Mouse (Mus musculus) cerebellum, postnatal 10 days (tissue): Measurements from ENCODE around the gene Lrig1.

Experiments
- DNase-seq, 2 experiments: peaks; one replicate each; pipeline ENCODE4 v3.0.0; 2021; ENCODE audit warnings: mixed read lengths in 2 of 2

The Lrig1 gene

DNA sequence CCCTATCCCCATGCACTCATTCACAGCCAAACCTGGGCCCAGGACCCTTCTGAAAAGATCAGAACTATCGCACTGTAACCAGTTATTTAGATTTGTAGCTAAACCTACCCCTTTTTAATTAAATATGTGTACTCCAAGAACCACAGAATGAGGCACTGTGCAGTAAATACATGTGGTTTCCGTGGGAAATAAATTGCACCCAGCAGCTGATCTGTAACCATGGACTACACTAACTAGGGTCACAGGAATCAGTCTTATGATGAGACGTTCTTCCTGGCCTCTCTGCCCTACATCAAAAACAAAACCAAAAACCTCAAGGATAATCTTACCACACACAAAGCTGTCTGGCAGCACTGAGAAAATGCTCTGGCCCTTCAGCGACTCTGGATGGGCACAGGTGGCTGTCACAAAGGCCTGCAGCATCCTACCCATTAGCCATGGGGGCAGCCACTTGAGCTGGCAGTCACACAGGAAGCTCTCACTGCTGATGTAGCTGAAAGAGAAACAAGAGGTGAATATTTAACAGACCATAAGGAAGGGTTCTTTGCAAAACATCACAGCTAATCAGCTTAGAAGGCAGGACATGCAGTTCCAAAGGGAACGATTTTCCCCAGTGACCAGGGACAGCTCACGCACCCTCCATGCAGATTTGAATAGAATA lies 86.6 kb downstream of the Lrig1 start:
- DNase-seq = no peak

DNA sequence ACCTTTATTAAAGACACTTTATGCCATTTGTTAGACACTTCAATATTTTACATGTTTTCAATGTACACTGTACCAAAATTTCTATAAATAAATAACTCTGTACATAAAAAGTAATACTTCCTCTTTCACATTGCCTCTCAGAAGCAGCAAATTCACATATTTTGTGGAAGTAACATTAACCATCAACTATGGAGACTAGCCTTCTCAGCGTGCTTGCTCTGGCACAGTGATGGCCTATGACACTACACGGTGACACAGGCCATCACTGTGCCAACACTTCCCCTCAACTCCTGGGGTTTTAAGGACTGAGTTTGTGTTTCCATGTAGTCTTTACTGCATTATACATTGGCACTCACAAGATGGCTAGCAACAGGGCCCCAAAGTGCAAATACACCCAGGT lies 95.4 kb downstream of the Lrig1 start:
- no peak for DNase-seq

GRCm38 (mm10) chr6:94604072-94604471 lies 95.9 kb downstream of the Lrig1 start:
- DNase-seq = no peak

DNA sequence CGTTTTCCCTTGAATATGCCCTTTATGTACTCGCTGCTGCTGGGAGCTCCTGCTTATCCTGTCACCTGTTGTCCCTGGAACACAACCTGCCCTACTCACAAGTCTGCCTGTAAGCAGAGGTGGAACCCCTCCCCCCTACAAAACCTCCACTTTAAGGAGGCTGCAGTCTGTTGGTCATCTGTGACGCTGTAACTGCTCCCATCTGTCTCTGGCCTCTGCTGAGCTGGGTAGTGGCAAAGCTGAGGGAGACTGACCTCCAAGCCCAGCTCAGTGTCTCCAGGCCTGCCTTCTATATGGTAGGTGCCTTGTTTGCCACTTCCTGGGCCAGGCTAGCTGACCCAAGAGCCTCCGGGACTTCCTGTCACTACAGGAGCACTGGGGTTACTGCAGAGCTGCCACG lies 98.1 kb downstream of the Lrig1 start:
- no peak for DNase-seq

DNA sequence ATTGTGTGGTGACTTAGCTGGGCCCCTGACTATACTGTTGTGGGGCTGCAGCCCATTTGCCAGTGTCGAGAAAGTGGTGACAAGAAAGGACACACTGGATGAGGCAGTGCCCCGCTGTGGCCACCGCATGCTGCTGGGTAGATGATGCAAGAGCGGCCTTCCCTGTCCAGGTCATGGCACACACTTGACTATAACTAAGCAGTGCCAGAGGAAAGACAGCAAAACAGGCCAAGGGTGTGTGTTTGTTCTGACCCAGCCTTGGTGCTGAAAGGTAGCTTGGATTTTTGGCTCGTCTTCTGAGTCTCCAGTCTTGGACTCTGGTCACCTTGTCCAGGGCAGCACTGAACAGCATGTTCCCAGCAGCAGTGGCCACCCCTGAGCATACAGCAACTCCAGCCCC lies 98.9 kb downstream of the Lrig1 start:
- DNase-seq = peak in 1 of 2 experiments; percentile 29

DNA sequence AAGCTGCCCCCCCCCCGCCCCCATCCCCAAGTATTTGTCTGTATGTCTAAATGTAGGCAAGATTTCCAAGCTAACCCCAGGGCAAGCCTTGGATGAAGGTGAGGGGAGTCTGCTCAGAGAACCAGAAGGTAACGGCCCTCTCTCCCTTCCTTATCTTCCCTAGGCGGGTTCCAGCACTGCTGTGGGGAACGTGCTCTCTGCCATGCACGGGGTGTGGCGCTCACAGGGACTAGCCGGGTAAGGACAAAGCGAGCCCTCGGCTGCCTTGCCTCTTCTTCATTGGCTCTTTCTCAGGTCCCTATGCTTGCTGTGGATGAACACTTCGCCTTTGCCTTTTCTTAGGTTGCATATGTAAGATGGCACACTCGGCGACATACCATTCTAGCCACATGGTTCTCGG lies 100.9 kb downstream of the Lrig1 start:
- DNase-seq = no peak

GRCm38 (mm10) chr6:94598421-94598820 lies 101.5 kb downstream of the Lrig1 start:
- no peak for DNase-seq

DNA sequence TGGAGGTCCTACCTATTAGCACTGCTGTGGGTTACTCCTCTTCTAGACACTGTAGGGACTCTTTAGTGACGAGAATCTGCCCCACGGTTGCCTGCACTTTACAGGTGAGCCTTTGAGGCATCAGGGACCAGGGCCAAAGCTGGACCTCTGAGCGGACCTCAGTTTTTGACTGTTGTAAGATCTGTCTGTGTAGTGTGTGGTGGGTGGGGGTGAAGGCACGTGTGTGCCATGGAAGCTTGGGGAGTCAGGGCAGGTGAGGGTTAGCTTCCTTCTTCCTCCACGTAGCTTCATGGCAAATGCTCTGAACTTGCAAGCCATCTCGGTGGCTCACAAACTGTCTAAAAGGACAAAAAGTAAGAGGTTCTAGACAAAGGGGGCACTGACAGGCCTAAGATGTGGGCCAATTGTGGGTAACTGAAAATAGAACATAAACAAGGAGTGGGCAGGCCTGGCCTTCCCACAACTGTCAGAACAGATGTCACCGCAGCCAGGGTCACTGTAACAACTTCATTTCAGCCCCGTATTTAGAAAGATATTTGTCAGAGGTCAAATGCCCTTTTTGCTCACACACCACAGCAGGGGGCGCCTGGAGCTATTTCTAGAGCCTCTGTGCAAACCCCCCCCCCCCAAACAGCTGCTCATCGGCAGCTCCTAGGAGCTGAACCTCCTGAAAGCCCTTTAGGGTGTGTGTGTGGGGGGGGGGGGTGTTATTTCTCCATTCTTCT lies 103.0 kb downstream of the Lrig1 start:
- DNase-seq = peak; percentile 53 to 55

DNA sequence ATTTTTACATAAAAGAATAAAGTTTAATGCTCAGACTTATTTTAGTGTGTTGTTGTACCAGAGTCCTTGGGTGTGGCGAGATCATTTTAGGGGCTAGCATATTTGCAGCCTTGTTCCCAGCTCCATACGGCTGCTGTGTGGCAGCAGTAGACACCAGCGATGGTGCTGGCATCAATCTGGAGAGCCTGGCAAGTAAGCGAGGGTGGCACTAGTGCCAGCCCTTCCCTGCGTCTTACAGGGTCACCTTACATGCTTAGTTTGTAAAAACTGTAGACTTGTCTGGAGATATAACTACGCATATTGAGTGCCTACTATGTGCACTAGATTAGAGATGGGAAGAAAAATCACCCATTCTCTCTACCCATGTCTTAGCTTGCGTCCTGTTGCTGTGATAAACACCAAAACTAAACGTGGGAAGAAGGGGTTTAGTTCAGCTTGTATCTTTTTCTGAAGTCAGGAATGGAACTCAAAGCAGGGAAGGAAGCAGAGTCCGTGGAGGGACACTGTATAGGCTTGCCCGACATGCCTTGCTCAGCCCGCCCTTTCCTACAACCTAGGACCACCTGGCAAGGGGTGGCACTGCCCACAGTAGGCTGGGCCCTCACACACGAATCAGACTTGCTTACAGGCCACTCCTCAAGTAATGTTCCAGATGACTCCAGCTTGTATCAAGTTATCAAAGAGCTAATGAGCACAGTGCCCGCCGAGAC lies 103.8 kb downstream of the Lrig1 start:
- DNase-seq = peak; percentile 60 to 71

- DNase-seq = no peak
These were observed 104.8 kb downstream of the Lrig1 start for GRCm38 (mm10) chr6:94595206-94595605.

- peak; percentile 34 to 38 for DNase-seq
These were observed 105.2 kb downstream of the Lrig1 start for GRCm38 (mm10) chr6:94594711-94595110.

- DNase-seq = peak; percentile 47 to 48
These were observed 105.8 kb downstream of the Lrig1 start for GRCm38 (mm10) chr6:94594096-94594665.

- no peak for DNase-seq
These were observed 107.2 kb downstream of the Lrig1 start for GRCm38 (mm10) chr6:94592710-94593109.

GRCm38 (mm10) chr6:94592243-94592642 lies 107.7 kb downstream of the Lrig1 start:
- no peak for DNase-seq

DNA sequence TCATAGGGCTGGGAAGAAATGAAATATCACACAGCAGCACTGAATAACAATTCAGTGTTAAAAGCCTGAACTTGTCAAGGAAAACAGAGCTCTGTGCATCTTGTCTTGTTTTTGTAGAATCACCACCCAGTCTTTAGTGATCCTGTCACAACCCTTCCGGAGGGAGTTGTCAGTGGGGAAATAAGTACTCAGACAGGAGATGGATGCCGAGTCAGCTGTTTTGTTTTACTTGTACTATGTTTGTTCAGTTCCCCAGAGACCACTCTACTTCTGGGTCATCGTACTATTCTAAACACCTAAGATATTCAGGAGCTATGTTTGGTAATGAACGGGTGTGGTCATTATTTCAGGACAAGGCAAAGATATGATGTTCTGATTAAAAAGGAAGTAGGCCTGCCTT lies 111.6 kb downstream of the Lrig1 start:
- no peak for DNase-seq

DNA sequence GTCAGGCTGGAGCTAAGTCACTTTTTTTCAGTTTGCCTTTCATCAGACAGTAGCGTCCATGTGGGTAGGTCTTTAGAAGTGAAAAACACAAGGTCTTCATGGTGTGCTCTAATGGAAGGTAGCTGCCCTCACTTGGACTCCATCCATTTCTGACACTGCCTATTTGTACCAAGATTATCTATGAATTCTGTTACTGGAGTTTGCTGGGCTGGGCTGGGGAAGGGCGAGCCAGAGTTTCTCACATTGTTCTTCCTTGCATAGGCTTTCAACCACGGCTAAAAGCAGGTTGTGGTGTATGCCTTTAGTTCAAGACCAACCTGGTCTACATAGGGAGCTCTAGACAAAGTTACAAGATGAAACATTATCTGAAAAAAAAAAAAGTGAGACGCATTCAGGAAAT lies 115.0 kb downstream of the Lrig1 start:
- no peak for DNase-seq

DNA sequence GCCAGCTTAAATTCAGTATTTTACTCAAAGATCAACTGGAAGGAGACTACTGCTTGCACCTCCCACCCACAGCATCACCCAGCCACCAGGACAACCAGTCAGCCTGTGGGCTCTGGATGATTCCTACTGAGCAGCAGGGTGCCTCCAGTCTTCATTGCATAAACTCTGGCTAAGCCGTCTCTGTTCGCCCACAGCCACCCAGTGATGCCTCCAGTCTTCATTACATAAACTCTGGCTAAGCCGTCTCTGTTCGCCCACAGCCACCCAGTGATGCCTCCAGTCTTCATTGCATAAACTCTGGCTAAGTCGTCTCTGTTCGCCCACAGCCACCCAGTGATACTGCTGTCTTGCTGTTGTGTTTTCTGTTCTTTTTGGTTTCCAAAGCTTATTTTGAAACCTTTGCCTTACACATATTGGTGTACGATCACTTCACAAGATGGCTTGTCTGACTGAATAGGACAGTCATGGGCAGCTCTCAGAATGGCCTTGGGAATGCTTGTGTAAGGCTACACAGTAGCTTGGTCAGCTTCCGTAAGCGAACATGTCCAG lies 115.7 kb downstream of the Lrig1 start:
- no peak for DNase-seq

- no peak for DNase-seq
These were observed 117.9 kb downstream of the Lrig1 start for GRCm38 (mm10) chr6:94582055-94582454.

- DNase-seq = no peak
These were observed 122.0 kb downstream of the Lrig1 start for GRCm38 (mm10) chr6:94577991-94578390.

DNA sequence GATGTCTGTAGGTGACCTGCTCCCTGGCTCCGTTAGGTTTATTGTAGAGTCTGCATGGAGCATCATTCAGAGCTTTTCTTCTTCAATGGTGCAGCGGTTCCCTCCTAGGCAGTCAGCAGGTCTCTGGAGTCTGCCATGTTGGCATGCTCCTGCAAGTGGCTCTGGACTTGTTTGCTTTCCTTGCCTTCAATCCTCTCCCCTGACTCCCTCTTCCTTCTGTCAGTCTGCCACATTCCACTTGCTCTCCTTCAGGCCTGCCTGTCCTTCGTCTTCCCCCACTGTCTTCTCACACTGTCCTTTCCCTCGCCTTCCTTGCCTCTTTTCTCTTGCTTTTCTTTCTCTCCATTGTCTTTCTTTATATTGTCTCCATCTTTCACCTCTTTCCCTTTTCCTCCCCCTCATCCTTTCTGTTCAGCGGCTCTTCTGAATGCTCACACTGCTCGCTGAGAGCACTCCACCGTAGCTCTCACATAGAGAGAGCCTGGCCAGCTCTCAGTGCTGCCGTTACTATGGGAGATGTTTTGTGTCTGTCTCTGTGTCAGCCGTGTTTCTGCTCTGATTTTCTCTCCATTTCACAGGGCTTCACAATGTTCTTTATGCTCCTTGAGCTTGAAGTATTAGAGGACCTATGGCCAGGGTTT lies 124.3 kb downstream of the Lrig1 start:
- DNase-seq = no peak

DNA sequence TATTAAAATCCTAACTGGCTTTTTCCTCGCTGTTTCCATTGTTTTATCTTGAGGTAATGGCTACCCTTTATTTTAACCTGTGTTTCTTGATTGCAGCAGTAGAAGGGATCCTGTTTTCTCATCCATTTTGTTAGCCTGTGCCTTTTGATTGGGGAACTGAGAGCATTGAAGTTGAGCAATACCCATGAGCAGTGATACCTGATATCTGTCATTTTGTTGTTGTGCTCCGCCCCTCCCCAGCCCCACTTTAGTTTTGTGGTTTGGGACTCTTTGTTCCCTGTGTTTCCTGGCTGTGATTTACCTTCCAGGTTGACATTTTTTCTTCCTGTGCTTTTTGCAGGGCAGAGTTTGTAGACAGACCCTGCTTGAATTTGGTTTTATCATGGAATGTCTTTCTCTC lies 131.9 kb downstream of the Lrig1 start:
- no peak for DNase-seq

DNA sequence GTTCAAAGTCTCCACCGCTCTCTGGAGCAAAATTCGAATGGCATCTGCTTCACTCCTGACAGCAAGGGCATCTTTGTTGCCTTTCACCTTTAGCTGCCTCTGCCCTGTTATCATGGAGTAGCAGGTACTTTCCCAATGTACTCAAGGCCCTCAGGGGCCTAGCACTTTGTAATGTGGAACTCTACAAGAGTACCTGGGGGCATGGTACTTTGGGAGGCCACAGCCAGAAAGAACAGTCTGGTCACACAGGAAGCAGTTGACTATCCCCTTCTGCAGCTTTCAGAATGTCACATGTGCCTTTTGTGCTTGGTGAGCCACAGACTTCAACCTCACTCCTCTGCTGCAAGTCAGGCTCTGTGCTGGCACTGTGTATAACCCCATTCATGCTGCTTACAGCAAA lies 134.2 kb downstream of the Lrig1 start:
- no peak for DNase-seq
